Mouse (Mus musculus) bone marrow, adult 2 months (tissue): ENCODE results near the gene Kctd5. TPM values are rescaled to one million over a fixed set of nuclear protein-coding genes. Genes with fewer than 3 reads are reported as not detected.

ENCODE experiments used
- H3K27ac ChIP-seq: fragments of 200-500 bp; 2 replicates; pipeline ENCODE4 v1.5.1; 2012; ENCODE audit warnings: low read depth, mild to moderate bottlenecking, control low read depth, inconsistent platforms, low read length; ENCODE audit not compliant: control insufficient read depth, poor library complexity, insufficient read depth
- H3K4me1 ChIP-seq: fragments of 200-500 bp; 2 replicates; pipeline ENCODE4 v1.6.1; 2011; ENCODE audit warnings: low read length; ENCODE audit not compliant: control insufficient read depth, insufficient read depth
- H3K4me3 ChIP-seq: fragments of 200-500 bp; replicated peaks from 2 replicates; pipeline ENCODE3; 2011; ENCODE audit warnings: mild to moderate bottlenecking, low read depth, low read length, control low read depth; ENCODE audit not compliant: control insufficient read depth
- CTCF ChIP-seq: fragments of 200-500 bp; IDR thresholded peaks from 2 replicates; pipeline ENCODE4 v1.5.1; 2011; ENCODE audit warnings: low read length, control low read depth; ENCODE audit not compliant: control insufficient read depth, insufficient read depth
- POLR2A ChIP-seq: fragments of 200-500 bp; IDR thresholded peaks from 2 replicates; pipeline ENCODE4 v1.6.1; 2011; ENCODE audit warnings: low read depth, mild to moderate bottlenecking, control low read depth, low read length, borderline replicate concordance; ENCODE audit not compliant: control insufficient read depth
- WGBS: fragments of 180-500 bp; shearing (Covaris S2); methylation state at CpG from one replicate; pipeline ENCODE4 v1.1.7; 2018; 5-methylcytosine and 5-hydroxymethylcytosine counted together
- polyA plus RNA-seq: library from polyadenylated mRNA; stranded (reverse); fragments of >200 nt; gene quantifications from 2 replicates; pipeline ENCODE4 v1.2.4, GENCODE M21; 2011; ENCODE audit warnings: low replicate concordance; ENCODE audit not compliant: missing spikeins, insufficient read depth, insufficient read length

Kctd5 gene
- polyA plus RNA-seq, 1 experiment: 13.6 TPM

- Histone ChIP-seq H3K27ac (no peak overlapping the region), H3K4me3 (no peak overlapping the region), H3K4me1 (no peaks in the 10 kb centered on the region)
- WGBS: 24% methylated on average over 1 of the region's 1 CpGs
- TF ChIP-seq CTCF: no peak
Observed at GRCm38 (mm10) chr17:24084593-24084992, 11.3 kb upstream of the Kctd5 start.

- TF ChIP-seq CTCF: no peak
- TF ChIP-seq POLR2A: no peak
- 85% methylated on average over 2 of the region's 2 CpGs for WGBS
- Histone ChIP-seq H3K4me1 (no peaks in the 10 kb centered on the region; the same call in 1 of the 2 replicates), H3K27ac (no peak overlapping the region), H3K4me3 (no peak overlapping the region)
Observed at GRCm38 (mm10) chr17:24077101-24077500, 3.8 kb upstream of the Kctd5 start.

DNA sequence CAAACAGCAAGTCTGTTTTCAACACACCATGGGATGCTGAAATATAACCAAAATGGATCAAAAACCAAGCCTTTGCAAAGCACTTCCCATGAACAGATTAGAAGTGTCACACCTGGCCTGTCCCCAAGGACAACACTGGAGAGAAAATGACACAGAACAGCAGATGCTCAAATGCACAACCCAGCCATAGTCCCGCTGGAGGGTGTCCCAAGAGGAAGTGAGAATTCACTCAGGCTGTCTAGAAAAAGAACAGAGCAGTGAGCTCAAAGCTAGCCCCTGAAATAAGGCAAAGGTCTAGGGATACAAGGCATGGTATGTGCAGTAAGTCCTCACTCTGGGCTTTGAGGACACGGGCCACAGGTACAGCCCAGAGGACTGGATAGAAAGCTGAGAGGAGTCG is 3.8 kb downstream of the Kctd5 start:
- H3K4me3 ChIP-seq: no peak overlapping the region
- no peak overlapping the region for H3K27ac ChIP-seq
- 76% methylated on average over 3 of the region's 3 CpGs for WGBS
- TF ChIP-seq POLR2A (no peak), CTCF (no peak)
- peaks cover 1% of the 10 kb centered on the region for H3K4me1 ChIP-seq

- peaks cover 1% of the 10 kb centered on the region for H3K4me1 ChIP-seq
- H3K4me3 ChIP-seq: no peak overlapping the region
- no peak overlapping the region for H3K27ac ChIP-seq
- no peak for TF ChIP-seq CTCF
- no peak for TF ChIP-seq POLR2A
- 86% methylated on average over 5 of the region's 5 CpGs for WGBS
Observed at GRCm38 (mm10) chr17:24068271-24068670, 5.0 kb downstream of the Kctd5 start.

GRCm38 (mm10) chr17:24062459-24063155 is 10.7 kb downstream of the Kctd5 start:
- no peaks in the 10 kb centered on the region for H3K4me1 ChIP-seq
- no peak overlapping the region for H3K4me3 ChIP-seq
- 79% methylated on average over 4 of the region's 4 CpGs for WGBS
- no peak overlapping the region for H3K27ac ChIP-seq
- TF ChIP-seq POLR2A (no peak), CTCF (no peak)

GRCm38 (mm10) chr17:24057730-24058245 is 15.5 kb downstream of the Kctd5 start:
- TF ChIP-seq CTCF (no peak), POLR2A (no peak)
- Histone ChIP-seq H3K4me1 (no peaks in the 10 kb centered on the region), H3K27ac (no peak overlapping the region), H3K4me3 (no peak overlapping the region)
- 85% methylated on average over 5 of the region's 5 CpGs for WGBS

DNA sequence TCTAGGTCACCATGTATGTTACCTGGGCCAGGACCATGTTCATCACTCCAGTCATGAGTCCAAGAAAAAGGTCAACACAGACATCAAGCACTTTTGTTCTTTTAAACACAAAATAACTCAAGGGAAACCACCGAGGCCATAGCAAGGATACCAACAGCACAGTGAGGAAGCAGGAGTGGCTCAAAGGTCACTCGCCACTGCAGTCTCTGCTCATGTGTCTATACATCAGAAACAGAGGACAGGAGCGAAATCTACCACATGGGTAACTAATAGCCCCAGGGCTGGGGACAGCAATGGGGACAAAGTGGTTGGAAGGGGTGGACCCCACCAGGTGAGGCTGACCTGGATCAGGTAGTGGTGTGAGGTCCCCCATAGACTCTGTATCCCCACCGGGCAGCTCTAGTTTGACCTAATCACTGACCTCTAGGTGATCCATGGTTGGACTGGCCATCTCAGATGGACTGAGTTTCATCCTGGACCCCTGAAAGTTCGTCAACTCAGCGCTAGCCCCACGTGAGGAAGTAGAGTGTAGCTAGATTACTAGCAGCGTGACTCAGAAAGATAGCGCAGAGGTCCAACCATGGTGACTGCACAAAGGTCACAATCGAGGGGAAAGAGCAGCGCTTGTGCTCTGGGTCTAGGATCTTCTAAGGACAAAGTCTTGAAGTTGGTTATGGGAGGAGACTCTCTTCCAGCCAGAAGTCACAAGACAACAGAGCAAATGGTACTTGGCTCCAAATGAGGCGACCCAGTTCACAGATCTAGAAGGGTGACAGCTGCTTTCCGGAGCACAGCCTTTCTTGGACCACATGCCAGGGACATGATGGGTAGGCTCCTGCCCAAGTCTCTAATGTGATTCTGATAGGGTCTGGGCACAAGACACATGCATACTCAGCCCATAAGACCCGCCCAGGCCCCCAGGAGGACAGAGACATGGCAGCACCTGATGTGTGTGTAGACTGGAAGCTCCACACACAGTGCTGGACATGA is 16.4 kb downstream of the Kctd5 start:
- H3K4me3 ChIP-seq: no peak overlapping the region
- 91% methylated on average over 14 of the region's 14 CpGs for WGBS
- no peak for TF ChIP-seq CTCF
- no peak for TF ChIP-seq POLR2A
- no peaks in the 10 kb centered on the region for H3K4me1 ChIP-seq
- no peak overlapping the region for H3K27ac ChIP-seq

DNA sequence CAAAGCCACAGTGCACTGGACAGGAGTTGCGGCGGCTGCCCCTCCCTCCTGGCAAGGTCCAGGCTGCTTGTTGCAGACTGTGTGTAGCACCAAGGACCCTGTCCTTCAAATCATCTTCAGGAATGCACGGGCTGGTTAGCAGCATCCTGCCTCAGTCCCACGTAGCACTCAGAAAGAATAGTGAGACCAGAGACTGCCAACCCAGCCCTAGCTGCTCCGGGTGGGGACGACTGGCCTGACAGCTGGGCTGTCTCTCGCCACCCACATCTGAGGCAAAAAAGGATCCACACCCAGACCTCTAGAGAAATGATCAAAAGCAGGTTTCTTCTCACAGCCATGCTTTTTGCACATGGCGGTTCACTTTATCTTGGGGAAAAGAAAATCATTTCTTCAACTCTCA is 24.3 kb downstream of the Kctd5 start:
- TF ChIP-seq POLR2A (no peak), CTCF (no peak)
- WGBS: 88% methylated on average over 8 of the region's 8 CpGs
- H3K27ac ChIP-seq: no peak overlapping the region
- no peak overlapping the region for H3K4me3 ChIP-seq
- H3K4me1 ChIP-seq: no peaks in the 10 kb centered on the region
